Mouse (Mus musculus) inflammation-experienced regulatory T-cells, adult 6 months (primary cell): ENCODE data around the gene Rps6kl1. TPM values are rescaled to one million over a fixed set of nuclear protein-coding genes. Genes with fewer than 3 reads are reported as not detected.

ENCODE experiments used
- ATAC-seq: one replicate; pipeline ENCODE4 v1.8.0; 2017
- polyA plus RNA-seq, 3 experiments: library from polyadenylated mRNA; unstranded; fragments of 100-300 nt; shearing (Covaris generic); gene quantifications; one replicate each; pipeline ENCODE4 v1.2.1; 2017

Gene Rps6kl1
- polyA plus RNA-seq, result 1 to 10 TPM in 1 of 3 experiments, under 1 TPM in 2; 0.45 to 1.6 (median 0.72) TPM

- peak; percentile 76 for ATAC-seq
Measured at GRCm38 (mm10) chr12:85151002-85151774, at the start of gene Rps6kl1. TSS of gene Rps6kl1 (minus strand) at chr12:85151264.

- ATAC-seq, result no peak
Measured at GRCm38 (mm10) chr12:85199954-85200353, 48.9 kb upstream of the Rps6kl1 start.

- ATAC-seq, result no peak
Measured at GRCm38 (mm10) chr12:85197936-85198335, 46.9 kb upstream of the Rps6kl1 start.

- ATAC-seq, result no peak
Measured at GRCm38 (mm10) chr12:85197371-85197770, 46.3 kb upstream of the Rps6kl1 start.

- ATAC-seq, result no peak
Measured at GRCm38 (mm10) chr12:85196191-85196590, 45.1 kb upstream of the Rps6kl1 start.

- no peak for ATAC-seq
Measured at GRCm38 (mm10) chr12:85195086-85195485, 44.0 kb upstream of the Rps6kl1 start.

- ATAC-seq, result no peak
Measured at GRCm38 (mm10) chr12:85194623-85195018, 43.6 kb upstream of the Rps6kl1 start.

- ATAC-seq, result no peak
Measured at GRCm38 (mm10) chr12:85193923-85194622, 43.0 kb upstream of the Rps6kl1 start.

- ATAC-seq, result no peak
Measured at GRCm38 (mm10) chr12:85193146-85193545, 42.1 kb upstream of the Rps6kl1 start.

GRCm38 (mm10) chr12:85192461-85193108, 41.5 kb upstream of the Rps6kl1 start:
- no peak for ATAC-seq

- no peak for ATAC-seq
Measured at GRCm38 (mm10) chr12:85190290-85190689, 39.2 kb upstream of the Rps6kl1 start.

GRCm38 (mm10) chr12:85186361-85186760, 35.3 kb upstream of the Rps6kl1 start:
- no peak for ATAC-seq

- no peak for ATAC-seq
Measured at GRCm38 (mm10) chr12:85185810-85186209, 34.7 kb upstream of the Rps6kl1 start.

- no peak for ATAC-seq
Measured at GRCm38 (mm10) chr12:85184118-85184517, 33.1 kb upstream of the Rps6kl1 start.

GRCm38 (mm10) chr12:85182898-85183297, 31.8 kb upstream of the Rps6kl1 start:
- no peak for ATAC-seq

- ATAC-seq, result no peak
Measured at GRCm38 (mm10) chr12:85182345-85182643, 31.2 kb upstream of the Rps6kl1 start.

- no peak for ATAC-seq
Measured at GRCm38 (mm10) chr12:85181475-85182344, 30.6 kb upstream of the Rps6kl1 start.

- no peak for ATAC-seq
Measured at GRCm38 (mm10) chr12:85178294-85178693, 27.2 kb upstream of the Rps6kl1 start.

GRCm38 (mm10) chr12:85177740-85178239, 26.7 kb upstream of the Rps6kl1 start, which contains the start of gene Pgf:
TSS of gene Pgf (minus strand) at chr12:85177790.
- ATAC-seq, result no peak

GRCm38 (mm10) chr12:85176846-85177523, 25.9 kb upstream of the Rps6kl1 start:
- peak; percentile 74 for ATAC-seq
